Mouse (Mus musculus): ENCODE data around the gene Dus3l. TPM values are rescaled to one million over a fixed set of nuclear protein-coding genes. Genes with fewer than 3 reads are reported as not detected.
A peak's percentile ranks its signal among the peaks of the same experiment; 100 is the strongest.

Dus3l gene
- polyA plus RNA-seq, 1 experiment from 2014 or later = 37.3 TPM

DNA sequence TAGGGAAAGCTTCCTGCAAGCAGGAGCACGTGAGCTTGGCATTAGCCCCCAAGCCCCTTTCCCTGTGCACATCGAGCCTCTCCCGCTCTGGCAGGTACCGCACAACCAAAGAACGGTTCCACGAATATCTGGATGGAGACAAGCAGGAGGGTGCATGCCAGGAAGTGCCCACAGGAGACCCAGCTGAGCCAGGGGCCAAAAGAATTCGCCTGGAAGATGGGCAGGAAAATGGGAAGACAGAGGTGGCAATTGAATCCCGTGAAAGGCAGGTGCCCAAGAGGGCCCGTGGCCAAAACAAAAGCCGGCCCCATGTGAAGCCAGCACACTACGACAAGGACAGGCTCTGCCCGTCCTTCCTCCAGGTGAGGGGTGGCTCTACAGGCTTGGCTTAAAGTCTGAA, 874 bp downstream of the Dus3l start:
- peaks cover 23% of the 10 kb centered on the region for H3K36me3 ChIP-seq (ENCODE audit: insufficient read depth, low read length)
- H3K9ac ChIP-seq (ENCODE audit: low read depth, low read length) = peak overlapping the region; percentile 86
- peak overlapping the region; percentile 74 for H3K4me2 ChIP-seq (ENCODE audit: low read length)
- H3K27me3 ChIP-seq (ENCODE audit: insufficient read depth, low read length) = no peaks in the 10 kb centered on the region
- H3K27ac ChIP-seq = 0 out of 2 replicates have a peak overlapping the region, but pooled peaks have one; percentile 97
- WGBS = 62% methylated on average over 12 of the region's 12 CpGs
- peak overlapping the region; percentile 81 for H3K4me3 ChIP-seq (replicated peaks; ENCODE audit: low read depth, low read length)
- DNase-seq (ENCODE audit: low spot score) (no peak), ATAC-seq (replicated peaks; ENCODE audit: low FRiP score, low read depth) (no peak)
- no peak for TF ChIP-seq CTCF (IDR thresholded peaks at IDR 0.05; ENCODE audit: low read depth)
- peaks cover 19% of the 10 kb centered on the region for H3K4me1 ChIP-seq (replicated peaks; ENCODE audit: insufficient read depth, low read length)
- H3K9me3 ChIP-seq (replicated peaks; ENCODE audit: low read length) = no peaks in the 10 kb centered on the region

DNA sequence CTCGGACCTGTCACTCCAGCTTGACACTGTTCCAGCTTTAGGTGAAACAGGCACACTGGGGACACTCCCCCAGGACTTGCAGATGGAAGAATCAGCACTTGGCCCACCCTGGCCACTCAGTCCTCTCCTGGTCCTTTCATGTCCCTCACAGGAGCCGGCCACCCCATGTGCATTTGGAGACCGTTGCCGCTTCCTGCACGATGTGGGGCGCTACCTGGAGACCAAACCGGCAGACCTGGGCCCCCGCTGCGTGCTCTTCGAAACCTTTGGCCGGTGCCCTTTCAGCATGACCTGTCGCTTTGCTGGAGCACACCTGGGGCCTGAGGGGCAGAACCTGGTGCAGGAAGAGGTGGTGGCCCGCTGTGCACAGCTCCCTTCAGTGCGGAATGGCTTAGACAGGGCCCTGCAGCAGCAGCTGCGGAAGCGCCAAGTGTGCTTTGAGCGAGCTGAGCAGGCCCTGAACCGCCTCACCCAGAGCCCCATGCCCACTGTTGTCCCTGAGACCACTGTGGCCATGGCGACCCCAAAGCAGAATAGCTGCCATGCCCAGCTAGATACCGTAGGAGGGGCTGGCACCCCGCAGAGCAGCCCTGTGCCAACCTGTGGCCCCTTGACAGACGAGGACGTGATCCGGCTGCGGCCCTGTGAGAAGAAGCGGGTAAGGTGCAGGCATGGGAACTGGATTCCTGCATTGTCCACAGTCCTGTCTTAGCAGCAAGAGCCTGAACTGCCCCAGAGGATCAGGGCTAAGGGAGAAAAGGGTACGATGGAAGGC, 2.3 kb downstream of the Dus3l start:
- no peak overlapping the region for H3K9ac ChIP-seq (ENCODE audit: low read depth, low read length)
- no peak overlapping the region for H3K27ac ChIP-seq
- H3K9me3 ChIP-seq (replicated peaks; ENCODE audit: low read length) = no peaks in the 10 kb centered on the region
- DNase-seq (ENCODE audit: low spot score) (no peak), ATAC-seq (replicated peaks; ENCODE audit: low FRiP score, low read depth) (no peak)
- TF ChIP-seq CTCF (IDR thresholded peaks at IDR 0.05; ENCODE audit: low read depth) = no peak
- WGBS = 96% methylated on average over 27 of the region's 27 CpGs
- H3K4me1 ChIP-seq (replicated peaks; ENCODE audit: insufficient read depth, low read length) = peaks cover 15% of the 10 kb centered on the region
- H3K4me2 ChIP-seq (ENCODE audit: low read length) = no peak overlapping the region
- no peaks in the 10 kb centered on the region for H3K27me3 ChIP-seq (ENCODE audit: insufficient read depth, low read length)
- no peak overlapping the region for H3K4me3 ChIP-seq (replicated peaks; ENCODE audit: low read depth, low read length)
- peaks cover 27% of the 10 kb centered on the region for H3K36me3 ChIP-seq (ENCODE audit: insufficient read depth, low read length)

DNA sequence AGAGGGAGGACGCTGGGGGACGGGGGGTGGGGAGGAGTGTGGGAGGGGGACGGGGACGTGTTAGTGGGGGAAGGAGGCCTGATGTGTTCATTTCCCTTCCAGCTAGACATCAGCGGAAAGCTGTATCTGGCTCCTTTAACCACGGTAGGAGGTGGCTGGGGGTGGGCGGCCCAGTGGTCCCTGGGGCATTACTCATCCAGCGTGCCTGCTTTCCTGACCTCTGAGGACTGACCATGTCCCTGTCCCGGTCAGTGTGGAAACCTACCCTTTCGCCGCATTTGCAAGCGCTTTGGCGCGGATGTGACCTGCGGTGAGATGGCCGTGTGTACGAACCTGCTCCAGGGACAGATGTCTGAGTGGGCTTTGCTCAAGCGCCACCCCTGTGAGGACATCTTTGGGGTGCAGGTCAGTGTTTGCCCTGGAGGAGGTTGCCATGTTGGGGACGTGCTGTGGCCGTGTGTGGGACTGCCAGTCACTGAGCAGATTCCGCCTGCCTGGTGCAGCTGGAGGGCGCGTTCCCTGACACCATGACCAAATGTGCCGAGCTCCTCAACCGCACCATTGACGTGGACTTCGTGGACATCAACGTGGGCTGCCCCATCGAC, 3.1 kb downstream of the Dus3l start:
- Histone ChIP-seq H3K4me1 (replicated peaks; ENCODE audit: insufficient read depth, low read length) (peaks cover 8% of the 10 kb centered on the region; the same call in 1 of the 2 replicates), H3K36me3 (ENCODE audit: insufficient read depth, low read length) (peaks cover 27% of the 10 kb centered on the region), H3K9me3 (replicated peaks; ENCODE audit: low read length) (no peaks in the 10 kb centered on the region), H3K4me2 (ENCODE audit: low read length) (no peak overlapping the region), H3K27ac (no peak overlapping the region), H3K27me3 (ENCODE audit: insufficient read depth, low read length) (no peaks in the 10 kb centered on the region), H3K4me3 (replicated peaks; ENCODE audit: low read depth, low read length) (no peak overlapping the region), H3K9ac (ENCODE audit: low read depth, low read length) (no peak overlapping the region)
- DNase-seq (ENCODE audit: low spot score) = no peak
- 95% methylated on average over 29 of the region's 29 CpGs for WGBS
- ATAC-seq (replicated peaks; ENCODE audit: low FRiP score, low read depth) = no peak
- TF ChIP-seq CTCF (IDR thresholded peaks at IDR 0.05; ENCODE audit: low read depth) = no peak

DNA sequence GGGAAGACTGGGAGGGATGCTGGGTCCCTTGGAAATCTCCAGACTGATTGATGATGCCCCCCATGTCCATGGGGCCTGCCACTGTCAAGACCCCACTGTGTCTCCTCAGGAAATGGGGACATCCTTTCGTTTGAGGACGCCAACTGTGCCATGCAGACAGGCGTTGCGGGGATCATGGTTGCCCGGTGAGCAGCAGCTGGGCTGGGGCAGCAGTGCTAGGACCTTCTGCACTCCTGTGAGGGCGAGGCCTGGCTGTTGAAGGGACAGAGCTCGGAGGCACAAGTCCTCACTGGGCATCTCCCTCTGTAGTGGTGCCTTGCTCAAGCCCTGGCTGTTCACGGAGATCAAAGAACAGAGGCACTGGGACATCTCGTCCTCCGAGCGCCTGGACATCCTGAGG, 4.4 kb downstream of the Dus3l start:
- 95% methylated on average over 11 of the region's 11 CpGs for WGBS
- Histone ChIP-seq H3K9me3 (replicated peaks; ENCODE audit: low read length) (no peaks in the 10 kb centered on the region), H3K36me3 (ENCODE audit: insufficient read depth, low read length) (peaks cover 27% of the 10 kb centered on the region), H3K27ac (no peak overlapping the region), H3K4me3 (replicated peaks; ENCODE audit: low read depth, low read length) (no peak overlapping the region), H3K4me2 (ENCODE audit: low read length) (no peak overlapping the region), H3K4me1 (replicated peaks; ENCODE audit: insufficient read depth, low read length) (peaks cover 6% of the 10 kb centered on the region; the same call in 1 of the 2 replicates), H3K9ac (ENCODE audit: low read depth, low read length) (no peak overlapping the region), H3K27me3 (ENCODE audit: insufficient read depth, low read length) (no peaks in the 10 kb centered on the region)
- ATAC-seq (replicated peaks; ENCODE audit: low FRiP score, low read depth) (no peak), DNase-seq (ENCODE audit: low spot score) (no peak)
- TF ChIP-seq CTCF (IDR thresholded peaks at IDR 0.05; ENCODE audit: low read depth) = no peak

DNA sequence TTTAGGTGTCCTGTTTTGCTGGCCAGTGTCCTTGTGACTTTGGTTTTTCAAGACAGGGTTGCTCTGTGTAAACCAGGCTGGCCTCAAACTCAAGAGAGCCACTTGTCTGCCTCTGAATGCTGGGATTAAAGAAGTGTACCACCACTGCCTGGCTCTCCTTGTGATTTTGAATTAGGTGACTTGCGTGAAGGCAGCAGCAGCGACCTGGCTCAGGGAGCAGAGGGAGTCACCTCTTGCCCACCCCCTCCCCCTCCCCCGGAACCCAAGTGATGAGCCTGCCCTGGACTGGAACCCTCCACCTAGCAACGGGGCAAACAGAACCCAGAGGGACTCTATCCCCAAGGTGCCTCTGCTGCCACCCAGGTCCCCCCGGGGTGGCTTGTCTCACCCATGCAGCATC, 5.4 kb downstream of the Dus3l start, which contains the start of gene Prr22:
Prr22 (plus strand) TSS at position 301 of the 400 bp plus-strand sequence.
- Histone ChIP-seq H3K9me3 (replicated peaks; ENCODE audit: low read length) (no peaks in the 10 kb centered on the region), H3K27ac (no peak within 1 kb of the TSS), H3K4me3 (replicated peaks; ENCODE audit: low read depth, low read length) (no peak within 1 kb of the TSS), H3K4me1 (replicated peaks; ENCODE audit: insufficient read depth, low read length) (peaks cover 6% of the 10 kb centered on the region; the same call in 1 of the 2 replicates), H3K27me3 (ENCODE audit: insufficient read depth, low read length) (no peaks in the 10 kb centered on the region), H3K9ac (ENCODE audit: low read depth, low read length) (no peak within 1 kb of the TSS), H3K4me2 (ENCODE audit: low read length) (no peak within 1 kb of the TSS), H3K36me3 (ENCODE audit: insufficient read depth, low read length) (peaks cover 27% of the 10 kb centered on the region)
- DNase-seq (ENCODE audit: low spot score) (no peak), ATAC-seq (replicated peaks; ENCODE audit: low FRiP score, low read depth) (no peak)
- no peak for TF ChIP-seq CTCF (IDR thresholded peaks at IDR 0.05; ENCODE audit: low read depth)
- WGBS = 88% methylated on average over 5 of the region's 5 CpGs

DNA sequence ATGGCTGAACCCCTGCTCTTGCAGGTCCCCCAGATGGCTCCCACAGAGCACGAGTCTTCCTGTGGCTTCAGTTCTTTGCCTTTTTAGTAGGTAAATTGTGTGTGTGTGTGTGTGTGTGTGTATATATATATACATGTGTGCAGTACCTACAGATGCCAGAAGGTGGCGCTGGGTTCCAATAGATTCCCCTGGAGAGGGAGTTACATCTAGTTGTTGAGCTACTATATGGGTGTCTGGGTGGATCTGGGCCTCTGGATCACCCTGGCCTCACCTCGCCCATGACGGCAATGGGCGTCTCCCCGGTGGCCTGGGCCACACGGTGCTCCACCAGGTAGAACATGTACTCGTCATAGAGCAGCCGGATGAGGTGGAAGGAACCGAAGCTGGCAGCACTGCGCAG, 13.0 kb downstream of the Dus3l start:
- DNase-seq (ENCODE audit: low spot score) (no peak), ATAC-seq (replicated peaks; ENCODE audit: low FRiP score, low read depth) (no peak)
- 87% methylated on average over 11 of the region's 11 CpGs for WGBS
- Histone ChIP-seq H3K4me1 (replicated peaks; ENCODE audit: insufficient read depth, low read length) (no peaks in the 10 kb centered on the region), H3K4me2 (ENCODE audit: low read length) (no peak overlapping the region), H3K36me3 (ENCODE audit: insufficient read depth, low read length) (no peaks in the 10 kb centered on the region), H3K4me3 (replicated peaks; ENCODE audit: low read depth, low read length) (no peak overlapping the region), H3K9me3 (replicated peaks; ENCODE audit: low read length) (no peaks in the 10 kb centered on the region), H3K9ac (ENCODE audit: low read depth, low read length) (no peak overlapping the region), H3K27ac (no peak overlapping the region), H3K27me3 (ENCODE audit: insufficient read depth, low read length) (no peaks in the 10 kb centered on the region)
- TF ChIP-seq CTCF (IDR thresholded peaks at IDR 0.05; ENCODE audit: low read depth) = peak; percentile 27; the same call in 1 of the 2 replicates

Data from kidney, postnatal 0 days (tissue).